Mouse (Mus musculus) T-helper 2 cell (primary cell): ENCODE results near the gene Slc9a9.

Experiments used
- in situ Hi-C: fragments of 300-600 bp; cut with MboI, MseI; formaldehyde crosslinking; loops from one replicate; pipeline ENCODE4 v1.15.1; 2025; ENCODE audit warnings: high pct_unique_total_duplicates

The Slc9a9 gene

DNA sequence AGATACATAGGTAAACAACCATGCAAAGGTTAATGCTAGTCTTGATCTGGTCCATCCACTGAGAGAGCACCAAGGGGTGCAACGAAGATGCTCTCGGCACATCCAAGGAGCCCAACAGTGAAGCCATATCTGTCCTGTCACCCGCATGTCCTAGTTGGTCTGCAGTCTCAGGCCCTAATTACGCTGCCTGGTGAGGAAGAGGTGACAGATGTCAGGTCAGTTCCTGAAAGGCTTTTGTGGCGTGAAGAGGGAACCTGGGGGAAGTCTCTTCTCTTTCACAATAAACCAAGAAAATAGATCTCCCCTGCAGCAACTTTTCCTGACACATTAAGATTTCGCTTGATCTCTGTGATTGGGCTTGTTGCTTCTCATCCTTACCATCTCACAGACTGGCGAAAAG lies 277.5 kb downstream of the Slc9a9 start:
- in situ Hi-C loops, result loop anchor here (25.0 kb wide), 1 partner anchor 1765 kb away; no protein-coding TSS in a partner anchor

DNA sequence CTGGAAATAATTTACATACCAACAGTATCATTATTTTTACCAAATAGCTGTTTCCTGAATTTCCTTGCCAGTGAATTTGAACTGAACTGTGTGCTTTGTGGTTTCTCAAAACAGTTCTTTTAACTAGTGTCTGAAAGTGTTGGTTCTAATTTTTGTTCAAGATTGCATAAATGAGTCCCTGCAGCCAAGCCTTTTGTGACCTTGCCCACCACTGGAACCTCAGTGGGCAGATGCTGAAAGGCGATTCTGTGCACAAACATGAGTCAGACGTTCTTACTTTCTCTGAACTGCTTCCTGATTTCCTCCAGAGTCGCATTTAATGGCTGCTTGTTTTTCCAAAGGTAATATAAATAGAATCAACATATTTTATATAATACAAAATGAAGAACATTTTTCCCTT lies 281.0 kb downstream of the Slc9a9 start:
- in situ Hi-C loops, result no loop called here

DNA sequence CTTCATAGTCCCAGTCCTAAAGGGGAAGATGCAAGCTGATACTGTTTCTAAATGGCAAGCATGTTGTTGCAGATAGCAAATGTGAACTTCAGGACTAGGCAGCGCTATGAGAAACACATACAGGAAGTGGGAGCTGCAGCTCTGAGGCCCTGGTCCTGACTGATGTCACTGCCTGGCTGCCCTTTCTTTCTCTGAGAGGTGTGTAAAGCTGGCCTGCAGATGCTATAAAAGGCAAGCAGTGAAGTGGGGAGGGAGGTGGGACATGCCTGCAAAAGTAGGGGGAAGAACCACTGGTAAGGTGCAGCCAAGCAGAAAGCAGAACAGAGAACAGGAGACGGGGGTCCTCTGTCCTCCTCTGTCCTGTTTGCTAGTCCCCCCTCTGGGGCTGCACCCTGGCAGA lies 285.9 kb downstream of the Slc9a9 start:
- in situ Hi-C loops, result no loop called here

DNA sequence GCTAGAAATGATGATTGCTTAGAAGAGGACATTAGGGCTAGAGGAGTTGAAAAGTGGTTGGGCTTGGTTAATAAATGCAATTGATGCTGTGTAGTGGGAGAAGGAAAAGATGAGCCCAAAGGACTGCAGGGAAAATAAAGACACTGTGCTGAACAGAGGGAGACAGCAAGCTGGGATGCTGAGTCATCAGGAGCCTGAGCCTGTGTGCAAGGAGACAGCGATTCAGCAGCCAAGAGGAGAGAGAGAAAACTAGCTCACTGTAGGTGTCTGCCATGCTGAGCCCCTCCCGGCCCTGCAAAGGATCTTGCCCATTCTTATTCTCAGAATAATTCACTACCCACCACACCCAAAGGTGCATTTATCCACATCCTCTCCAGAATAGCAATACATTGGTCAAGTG lies 288.7 kb downstream of the Slc9a9 start:
- in situ Hi-C loops, result no loop called here

DNA sequence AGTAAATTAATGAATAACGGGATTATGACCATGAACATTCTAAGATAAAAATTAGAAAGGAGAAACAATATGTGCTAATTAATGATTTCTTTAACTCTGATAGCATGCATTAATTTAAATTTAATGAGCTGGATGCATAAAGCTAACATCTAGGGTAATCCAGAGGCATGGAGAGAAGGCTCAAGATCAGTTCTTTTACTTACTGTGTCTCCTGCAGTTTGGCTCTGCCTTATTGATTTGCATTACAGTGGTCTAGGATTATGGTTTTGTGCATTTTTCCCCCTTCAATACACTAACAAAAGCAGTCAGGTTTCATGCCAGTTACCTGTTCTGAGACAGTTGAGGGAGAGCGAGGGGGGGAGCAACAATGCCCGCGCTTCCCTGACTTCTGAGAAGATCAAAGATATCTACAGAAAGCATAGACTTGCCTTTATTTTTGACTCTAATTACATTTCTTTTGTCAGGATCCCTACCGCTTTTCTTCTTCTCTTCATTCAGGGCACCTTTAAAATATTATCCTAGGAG lies 298.9 kb downstream of the Slc9a9 start:
- in situ Hi-C loops, result no loop called here

DNA sequence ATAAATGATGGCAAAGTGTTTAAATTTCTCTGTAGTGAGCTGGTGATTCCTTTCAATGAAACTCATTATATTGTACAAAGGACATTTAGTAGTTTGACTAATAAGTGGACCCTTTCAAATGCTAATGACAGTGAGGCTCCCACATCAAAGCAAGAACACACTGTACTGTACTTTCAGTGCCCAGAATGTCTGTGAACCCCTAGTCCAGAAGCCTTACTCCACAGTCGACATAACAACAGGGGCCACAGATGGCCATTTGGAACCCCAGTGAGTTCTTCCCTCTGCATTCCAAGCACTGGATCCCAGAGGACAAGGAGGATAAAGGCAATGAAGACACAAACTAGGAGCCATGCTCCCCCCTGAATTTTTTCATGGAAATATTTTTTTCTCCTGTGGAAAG lies 299.4 kb downstream of the Slc9a9 start:
- in situ Hi-C loops, result no loop called here

DNA sequence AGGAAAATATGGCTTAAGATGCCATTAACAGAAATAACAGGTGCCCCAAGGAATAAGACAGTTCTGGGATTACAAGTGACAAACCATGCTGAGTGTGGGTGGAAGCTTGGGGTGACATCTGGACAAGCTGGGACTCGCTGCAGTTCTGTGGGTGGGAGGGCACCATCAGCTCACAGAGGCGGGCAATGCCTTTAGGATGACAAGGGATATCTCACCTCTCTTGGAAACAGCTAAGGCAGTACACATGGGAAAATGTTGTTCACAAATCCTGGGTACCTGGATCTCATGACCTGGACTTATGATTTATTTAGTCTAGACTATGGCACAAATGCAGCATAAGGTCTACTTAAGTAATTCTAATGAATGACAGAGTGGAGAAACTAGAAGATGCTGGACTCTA lies 302.3 kb downstream of the Slc9a9 start:
- in situ Hi-C loops, result no loop called here

DNA sequence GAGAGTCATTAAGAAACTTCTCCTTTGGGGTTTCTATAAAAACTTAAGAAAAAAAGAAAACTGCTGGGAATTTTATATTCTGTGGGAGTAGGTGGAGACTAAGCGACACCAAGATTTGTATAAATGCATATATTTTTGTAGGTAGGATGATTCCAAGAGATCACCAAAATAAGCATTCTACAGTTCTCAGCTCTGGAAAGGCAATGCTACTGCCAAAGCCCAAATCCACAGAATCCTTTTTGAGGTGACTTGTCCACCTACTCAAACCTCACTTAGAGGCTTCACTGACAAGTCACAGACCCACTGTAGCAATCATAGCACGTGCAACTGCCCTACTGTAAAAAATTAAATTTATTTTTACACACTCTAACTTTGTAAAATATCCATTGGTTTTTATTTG lies 303.0 kb downstream of the Slc9a9 start:
- in situ Hi-C loops, result no loop called here

DNA sequence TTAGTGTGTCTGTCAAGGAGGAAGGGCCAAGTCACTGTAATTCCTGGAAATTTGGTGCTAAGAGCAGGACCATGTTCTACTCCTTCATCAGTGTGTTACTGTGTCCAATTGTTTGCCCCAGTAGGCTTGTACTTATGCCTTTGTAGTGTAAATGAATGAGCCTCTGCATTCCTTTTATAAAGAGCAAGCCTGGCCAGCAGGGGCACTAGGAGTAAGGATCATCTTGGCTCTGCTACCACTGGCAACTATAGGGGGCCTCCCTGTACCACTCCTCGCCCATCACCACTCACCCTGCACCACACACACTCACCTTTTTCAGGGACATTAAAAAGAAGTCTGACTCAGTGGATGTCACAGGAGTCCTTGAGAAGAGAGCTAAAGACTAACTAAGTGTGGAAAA lies 306.5 kb downstream of the Slc9a9 start:
- in situ Hi-C loops, result no loop called here

DNA sequence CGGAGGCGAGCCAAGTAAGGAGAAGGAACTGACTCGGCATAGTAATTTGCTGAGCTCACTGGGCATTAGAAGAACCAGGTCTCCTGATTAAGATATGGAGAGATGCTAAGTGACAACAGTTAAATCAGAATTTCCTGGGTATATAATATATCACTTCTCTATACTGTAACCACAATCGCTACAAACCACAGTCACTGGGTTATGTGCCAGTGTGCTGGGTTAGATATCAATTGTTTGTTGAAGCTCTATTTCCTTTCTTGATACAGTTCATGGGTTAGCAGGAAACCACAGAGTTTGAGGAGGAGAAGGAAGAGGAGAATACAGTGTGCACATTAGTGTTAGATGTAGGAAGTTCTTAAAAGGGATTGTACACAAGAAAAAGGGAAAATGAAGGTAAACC lies 323.9 kb downstream of the Slc9a9 start:
- in situ Hi-C loops, result no loop called here

DNA sequence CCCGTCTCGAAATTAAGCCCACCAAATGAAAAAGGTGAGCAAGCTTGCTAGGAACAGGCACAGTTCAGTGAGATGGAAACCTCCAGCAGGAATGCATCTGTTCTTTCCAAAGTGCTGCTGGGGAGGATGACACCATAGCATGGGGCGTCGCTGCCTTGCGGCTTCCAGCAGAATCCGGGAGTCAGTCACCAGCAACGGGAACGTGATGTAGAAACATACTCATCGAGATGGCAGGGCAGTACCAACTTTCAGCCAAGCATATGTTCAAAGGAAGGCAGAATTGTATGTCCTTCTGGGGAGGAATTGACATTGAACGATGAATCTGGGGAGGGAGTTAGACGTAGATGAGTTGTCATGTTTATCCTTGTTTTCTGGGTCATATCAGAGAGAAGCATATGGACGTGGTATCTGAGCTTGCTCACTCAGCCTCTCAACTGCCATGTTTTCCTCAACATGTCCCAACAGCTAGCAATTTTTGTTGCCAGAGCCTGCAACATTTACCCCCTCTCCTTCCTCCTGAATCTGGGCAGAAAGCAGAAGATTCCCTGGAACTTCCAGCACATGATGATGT lies 350.5 kb downstream of the Slc9a9 start:
- in situ Hi-C loops, result no loop called here

DNA sequence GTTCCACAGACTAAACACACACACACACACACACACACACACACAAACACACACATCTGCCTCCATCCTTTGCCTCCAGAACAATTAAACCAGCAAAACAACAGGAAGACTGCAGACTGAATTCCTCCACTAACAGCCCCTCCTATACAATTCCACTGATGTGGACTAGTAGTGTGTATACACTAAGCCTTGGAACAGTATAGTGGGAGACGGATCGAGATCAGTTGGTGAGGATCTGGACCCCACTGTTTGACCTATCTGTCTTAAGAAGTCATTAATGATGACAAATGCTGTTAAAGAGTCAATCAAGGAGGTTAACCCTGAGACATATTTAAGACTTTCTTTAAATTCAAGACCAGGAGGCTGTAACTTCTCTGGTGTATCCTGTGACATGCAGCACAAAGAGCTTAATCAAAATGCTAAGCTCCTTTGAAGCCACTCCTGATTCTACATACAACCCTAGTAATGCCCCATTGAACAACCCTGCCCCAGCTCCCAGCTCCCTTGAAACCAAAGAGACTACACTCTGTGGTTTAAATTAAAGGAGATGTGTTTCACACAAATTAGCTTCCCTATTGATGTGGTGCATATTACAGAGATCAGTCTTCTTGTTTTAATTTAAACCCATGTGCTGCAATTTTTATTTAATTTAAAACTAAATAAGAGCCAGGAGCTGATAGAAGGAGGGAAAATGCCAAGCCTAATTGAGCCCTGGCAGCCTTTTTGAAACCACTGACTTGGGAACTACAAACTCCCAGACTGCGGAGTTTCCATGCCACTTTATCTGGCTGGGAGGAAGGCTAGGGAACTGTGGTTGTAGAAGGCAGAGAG lies 364.6 kb downstream of the Slc9a9 start:
- in situ Hi-C loops, result no loop called here

DNA sequence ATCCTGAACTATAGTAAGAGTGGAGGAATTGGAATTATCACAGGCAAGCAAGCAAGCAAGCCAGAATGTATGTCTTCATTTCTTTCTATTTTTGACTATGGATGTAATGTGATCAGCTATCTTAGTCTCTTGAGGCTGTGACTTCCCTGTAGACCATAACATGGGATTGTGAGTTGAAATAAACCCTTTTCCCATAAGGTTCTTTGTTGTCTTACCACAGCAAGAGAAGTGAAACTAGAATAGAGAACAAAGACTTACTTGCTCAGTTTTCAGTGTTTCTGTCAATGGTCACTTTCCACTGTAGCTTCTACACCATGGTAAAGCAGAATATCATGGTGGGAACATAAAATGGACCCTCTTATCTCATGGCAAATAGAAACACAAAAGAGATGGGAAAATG lies 366.5 kb downstream of the Slc9a9 start:
- in situ Hi-C loops, result no loop called here

DNA sequence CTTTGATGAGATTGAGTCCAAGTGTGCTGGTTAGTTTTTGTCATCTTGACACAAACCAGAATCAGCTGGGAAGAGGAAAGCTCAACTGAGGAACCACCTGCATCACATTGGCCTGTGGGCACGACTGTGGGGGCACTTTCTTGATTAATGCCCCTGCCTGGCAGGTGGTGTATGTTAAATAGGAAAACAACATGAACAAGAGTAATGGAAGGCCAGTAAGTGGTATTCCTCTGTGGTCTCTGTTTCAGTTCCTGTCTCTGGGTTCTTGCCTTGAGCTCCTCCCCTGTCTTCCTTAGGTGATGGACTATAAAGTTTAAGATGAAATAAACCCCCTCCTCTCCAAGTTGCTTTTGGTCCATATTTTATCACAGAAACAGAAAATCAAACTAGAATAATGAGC lies 372.7 kb downstream of the Slc9a9 start:
- in situ Hi-C loops, result no loop called here

DNA sequence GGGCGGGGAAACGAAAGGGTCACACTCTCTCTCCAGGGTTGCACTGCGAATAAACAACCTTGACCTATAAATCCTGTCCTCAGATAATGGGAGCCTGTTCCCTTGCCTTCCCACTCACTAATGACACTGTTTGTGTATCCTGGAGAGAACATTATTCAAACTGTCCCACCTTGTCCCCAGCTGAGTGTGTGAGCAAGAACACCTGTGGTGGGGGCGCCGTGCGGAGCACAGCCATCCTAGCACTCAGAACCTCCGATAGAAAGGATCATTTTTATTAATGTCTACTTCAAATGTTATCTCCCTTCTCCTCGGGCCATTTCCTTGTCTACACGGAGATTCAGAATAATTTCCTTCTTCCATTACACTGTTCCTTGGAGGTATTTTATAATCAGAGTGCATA lies 382.5 kb downstream of the Slc9a9 start:
- in situ Hi-C loops, result no loop called here

DNA sequence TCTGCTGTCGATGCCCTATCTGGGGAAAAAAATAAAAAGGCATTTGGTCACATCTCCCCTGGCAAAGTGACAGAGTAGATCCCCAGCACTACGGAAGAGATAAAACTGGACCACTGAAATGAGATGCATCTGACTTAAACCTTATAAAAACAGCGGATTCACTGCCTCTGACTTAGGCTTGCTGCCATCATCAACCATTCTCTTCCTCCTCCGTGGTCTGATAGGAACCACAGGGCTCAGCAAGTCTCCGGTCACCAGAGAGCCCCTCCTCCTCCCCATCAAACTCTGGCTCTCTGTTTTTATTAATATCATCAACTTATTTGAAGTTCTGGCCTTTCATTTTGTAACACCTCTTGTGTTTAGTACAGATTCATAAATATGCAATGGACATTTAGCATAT lies 383.5 kb downstream of the Slc9a9 start:
- in situ Hi-C loops, result no loop called here

DNA sequence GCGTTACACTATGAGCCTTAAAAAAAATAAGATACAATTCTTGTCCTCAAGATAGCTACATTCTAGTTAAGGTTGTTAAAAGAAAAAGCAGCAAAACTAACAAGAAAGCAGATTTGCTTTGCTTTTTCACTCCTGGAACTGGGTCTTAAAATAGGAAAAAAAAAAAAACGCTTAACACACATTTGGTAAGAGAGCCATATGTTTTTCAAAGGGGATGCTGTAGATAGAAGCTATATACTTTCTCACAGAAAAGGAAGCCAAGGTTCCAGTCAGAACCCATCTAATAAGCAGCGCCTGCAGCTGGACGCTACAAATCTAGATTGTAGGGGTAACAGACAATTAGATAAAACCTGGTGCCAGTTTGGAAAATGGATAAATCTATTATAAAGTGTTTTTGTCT lies 386.1 kb downstream of the Slc9a9 start:
- in situ Hi-C loops, result no loop called here

DNA sequence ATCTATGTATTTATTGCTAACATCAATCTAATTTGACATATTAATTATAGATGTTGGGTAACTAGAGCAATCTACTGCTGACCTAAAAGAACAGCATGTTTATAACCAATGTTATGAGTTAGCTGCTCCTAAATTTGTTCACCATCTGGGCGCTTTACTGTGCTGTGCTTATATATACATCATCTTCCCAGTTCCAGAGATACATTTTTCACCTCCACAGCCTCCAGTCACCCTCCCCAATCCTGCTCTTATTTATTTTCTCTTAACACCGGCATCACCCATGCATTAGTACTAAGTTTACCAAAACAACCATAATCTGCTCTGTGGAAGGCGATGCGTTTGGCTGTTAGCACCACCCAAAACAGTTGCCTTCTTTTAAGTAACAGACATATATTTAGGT lies 391.0 kb downstream of the Slc9a9 start:
- in situ Hi-C loops, result no loop called here

DNA sequence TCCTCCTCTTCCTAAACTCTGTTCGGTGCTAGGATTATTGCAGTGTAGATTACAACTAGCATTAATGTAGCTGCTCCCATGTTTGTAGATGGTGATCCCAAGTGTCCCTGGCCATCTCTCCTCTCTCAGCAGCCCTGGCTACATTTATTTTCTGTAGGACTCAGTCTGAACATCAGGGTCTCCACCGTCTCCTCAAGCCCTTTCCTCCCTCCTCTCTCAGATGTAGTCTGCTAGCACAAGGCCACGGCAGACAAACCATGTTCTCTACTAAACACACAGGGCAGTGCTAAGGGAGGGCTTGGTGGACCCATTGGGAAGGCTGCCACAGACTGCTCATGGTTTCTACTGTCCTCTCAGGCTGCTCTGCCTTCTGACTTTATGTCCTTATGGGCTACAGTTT lies 397.3 kb downstream of the Slc9a9 start:
- in situ Hi-C loops, result no loop called here

DNA sequence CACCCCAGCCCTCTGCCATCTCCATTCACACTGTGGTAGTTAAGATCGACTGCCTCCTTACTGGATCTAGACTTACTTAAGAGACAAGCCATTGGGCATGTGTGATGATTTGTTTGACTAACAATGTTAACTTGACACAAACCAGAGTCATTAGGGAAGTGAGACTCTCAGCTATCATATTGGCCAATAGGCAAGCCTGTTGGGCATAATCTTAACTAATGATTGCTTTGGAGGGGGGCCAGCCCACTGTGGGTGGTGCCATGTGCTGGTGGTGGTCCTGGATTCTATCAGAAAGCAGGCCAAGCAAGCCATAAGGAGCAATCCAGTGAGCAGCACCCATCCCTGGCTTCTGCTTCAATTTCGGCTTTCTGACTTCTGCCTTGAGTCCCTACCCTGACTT lies 398.8 kb downstream of the Slc9a9 start:
- in situ Hi-C loops, result no loop called here

DNA sequence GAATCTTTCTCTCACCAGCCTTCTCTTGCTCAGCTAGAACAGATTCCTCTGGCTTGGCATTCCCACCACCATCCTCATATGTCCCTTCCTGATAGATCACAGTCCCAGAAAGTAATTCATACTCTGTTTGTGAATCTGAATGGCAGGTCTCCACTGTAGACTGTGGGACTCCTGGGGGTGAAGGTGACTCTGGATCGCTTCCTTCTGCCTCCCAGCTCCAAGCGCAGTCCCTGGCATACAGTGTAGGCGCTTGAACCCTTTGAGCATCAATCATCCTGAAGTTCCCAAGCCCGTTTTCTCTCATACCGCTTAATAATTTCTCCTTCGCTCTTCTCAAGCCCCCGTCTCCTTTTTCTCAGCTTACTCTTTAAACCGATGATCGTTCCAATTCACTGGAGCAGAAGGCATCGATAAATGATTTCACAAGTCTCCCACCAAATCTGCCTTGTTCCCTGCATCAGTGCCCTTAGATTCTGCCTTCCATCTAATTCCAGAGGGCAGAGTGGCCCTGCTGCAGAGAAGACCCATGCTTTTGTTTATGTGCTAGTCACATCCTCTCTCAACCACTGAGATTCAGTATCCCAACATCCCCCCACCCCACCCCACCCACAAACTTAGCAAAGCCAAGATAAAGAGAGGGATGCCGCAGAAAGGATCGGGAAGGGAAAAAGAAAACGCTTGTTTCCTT lies 401.3 kb downstream of the Slc9a9 start:
- in situ Hi-C loops, result no loop called here

DNA sequence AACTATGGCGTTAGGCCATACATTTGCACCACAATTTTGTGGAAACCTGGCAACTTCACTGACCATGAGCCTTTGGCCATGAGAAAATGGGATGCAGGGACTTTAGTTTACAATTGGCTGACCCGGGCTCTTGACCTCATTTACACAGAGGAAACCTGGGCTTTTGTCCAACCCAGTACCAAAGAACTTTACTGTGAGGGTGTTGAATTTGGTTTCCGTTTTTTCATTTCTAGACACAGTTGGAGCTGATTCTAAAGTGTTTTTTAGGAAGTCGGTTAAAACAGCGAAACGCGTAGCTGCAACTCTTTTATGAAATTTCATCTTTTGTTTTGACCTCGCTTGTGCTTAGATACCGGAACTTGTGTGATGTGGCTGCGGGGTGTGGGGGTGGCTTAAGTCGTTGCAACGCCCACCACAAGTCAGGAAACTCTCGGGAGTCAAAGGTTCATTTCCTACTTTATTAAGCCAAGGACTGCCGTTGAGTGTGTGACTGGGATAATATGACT lies 402.8 kb downstream of the Slc9a9 start:
- in situ Hi-C loops, result no loop called here

DNA sequence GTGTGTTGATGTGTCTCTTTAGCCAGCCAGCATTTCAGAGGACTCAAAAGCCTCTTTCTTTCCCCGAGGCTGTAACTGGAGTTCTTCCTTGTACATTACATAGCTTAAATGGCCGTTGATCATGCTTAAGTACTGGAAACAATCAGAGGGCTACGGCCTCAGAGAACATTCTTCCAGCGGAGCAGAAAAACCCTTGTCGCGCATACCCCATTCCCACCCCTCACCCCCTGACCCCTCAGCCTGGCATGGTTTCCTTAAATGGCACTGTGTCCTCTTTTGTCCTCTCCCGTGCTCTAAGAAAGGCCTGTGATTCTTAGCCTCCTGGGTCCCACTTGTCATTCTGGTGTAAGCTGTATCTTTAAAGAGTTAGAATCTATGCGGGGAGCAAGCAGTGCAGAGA lies 404.0 kb downstream of the Slc9a9 start:
- in situ Hi-C loops, result no loop called here
